Mouse (Mus musculus): ENCODE measurements at regions not wholly inside any gene's neighbourhood (a gene's known extent, or its start where the extent isn't known, plus 50 kb on each side); places are given as distances from the start of the nearest gene placed in this dataset.

DNA sequence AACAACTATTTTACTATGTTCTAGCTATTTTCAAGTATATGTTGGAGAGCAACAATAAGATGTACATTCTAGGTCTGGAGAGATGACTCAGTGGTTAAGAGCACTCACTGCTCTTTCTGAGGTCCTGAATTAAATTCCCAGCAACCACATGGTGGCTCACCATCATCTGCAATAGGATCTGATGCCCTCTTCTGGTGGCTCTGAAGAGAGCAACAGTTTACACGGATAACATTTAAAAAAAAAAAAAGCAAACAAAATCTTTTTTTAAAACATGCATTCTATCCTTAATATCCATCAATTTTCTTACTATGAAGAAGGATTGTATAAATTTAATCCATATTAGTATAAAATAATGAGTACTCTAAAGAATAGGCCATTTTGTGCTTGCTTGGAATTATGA, 204.7 kb upstream of the Cxadr start:
- no peaks in the 10 kb centered on the region for H3K4me1 ChIP-seq (ENCODE audit: control insufficient read depth in 1 of 2, insufficient read depth in 2 of 2, low read length in 2 of 2)
- H3K9ac ChIP-seq (ENCODE audit: control insufficient read depth, low read depth, low read length, poor library complexity, severe bottlenecking) = no peak overlapping the region
- no peaks in the 10 kb centered on the region for H3K79me2 ChIP-seq (ENCODE audit: control insufficient read depth, insufficient read depth, low read length, poor library complexity)
- no peak overlapping the region for H3K4me3 ChIP-seq (ENCODE audit: control insufficient read depth in 1 of 2, insufficient read depth in 1 of 2, low read depth in 2 of 2, low read length in 2 of 2)
- no peak overlapping the region for H3K27ac ChIP-seq (ENCODE audit: control insufficient read depth, low read depth, low read length)
- TF ChIP-seq GABPA (IDR thresholded peaks at IDR 0.05; ENCODE audit: low read depth, low read length) = no peak
- TF ChIP-seq TAL1 (IDR thresholded peaks at IDR 0.05; ENCODE audit: low read length) = no peak
- TF ChIP-seq USF2 (IDR thresholded peaks at IDR 0.05; ENCODE audit: borderline replicate concordance in 1 of 2, insufficient read depth in 1 of 2, low read depth in 1 of 2, low read length in 2 of 2) = no peak
- TF ChIP-seq POLR2AphosphoS5 (IDR thresholded peaks at IDR 0.05; ENCODE audit: borderline replicate concordance, low read depth, low read length) = no peak
- TF ChIP-seq RCOR1 (IDR thresholded peaks at IDR 0.05; ENCODE audit: low read depth, low read length) = no peak
- TF ChIP-seq CTCF (IDR thresholded peaks at IDR 0.05 in 2 of 3, conservative IDR thresholded peaks at IDR 0.05 in 1 of 3; ENCODE audit: control insufficient read depth in 1 of 3, insufficient read depth in 1 of 3, low read depth in 2 of 3, low read length in 3 of 3, poor library complexity in 1 of 3, severe bottlenecking in 1 of 3) = peak in 2 of 3 experiments; percentile 16 to 44; a peak in 2 of 6 replicates
- TF ChIP-seq ZNF384 (IDR thresholded peaks at IDR 0.05; ENCODE audit: low read depth, low read length) = peak; percentile 31; the same call in 1 of the 2 replicates
- no peak for TF ChIP-seq ZKSCAN1 (IDR thresholded peaks at IDR 0.05; ENCODE audit: low read depth, low read length)
- peak; percentile 33 for TF ChIP-seq SMC3 (IDR thresholded peaks at IDR 0.05; ENCODE audit: low read depth, low read length)
- TF ChIP-seq ZC3H11A (IDR thresholded peaks at IDR 0.05; ENCODE audit: low read depth, low read length) = 0 out of 2 replicates have a peak, but pooled peaks have one; percentile 11
- no peaks in the 10 kb centered on the region for H3K9me3 ChIP-seq (replicated peaks; ENCODE audit: insufficient read depth, low read length)
- H3K36me3 ChIP-seq (ENCODE audit: control insufficient read depth in 1 of 2, insufficient read depth in 2 of 2, low read length in 2 of 2) = no peaks in the 10 kb centered on the region
- peak; percentile 14 for DNase-seq (ENCODE audit: low read depth, low spot score)
- no peaks in the 10 kb centered on the region for H3K27me3 ChIP-seq (ENCODE audit: control insufficient read depth in 1 of 2, insufficient read depth in 2 of 2, low read length in 2 of 2)

GRCm38 (mm10) chr16:78090155-78090554, 211.1 kb upstream of the Cxadr start:
- TF ChIP-seq EP300 (IDR thresholded peaks at IDR 0.05; ENCODE audit: low read depth in 1 of 2, low read length in 2 of 2) = no peak
- no peak for TF ChIP-seq RCOR1 (IDR thresholded peaks at IDR 0.05; ENCODE audit: low read depth, low read length)
- no peak for TF ChIP-seq KAT2A (conservative IDR thresholded peaks at IDR 0.05; ENCODE audit: low read depth, low read length)
- TF ChIP-seq MXI1 (IDR thresholded peaks at IDR 0.05; ENCODE audit: low read depth, low read length) = no peak
- TF ChIP-seq CHD2 (IDR thresholded peaks at IDR 0.05; ENCODE audit: low read length) = no peak
- no peak for TF ChIP-seq USF1 (IDR thresholded peaks at IDR 0.05; ENCODE audit: low read depth, low read length)
- TF ChIP-seq CHD1 (IDR thresholded peaks at IDR 0.05; ENCODE audit: low read depth, low read length) = no peak
- no peak for TF ChIP-seq SIN3A (IDR thresholded peaks at IDR 0.05; ENCODE audit: low read length)
- no peak for TF ChIP-seq MYB (IDR thresholded peaks at IDR 0.05; ENCODE audit: low read depth, low read length)
- TF ChIP-seq MEF2A (IDR thresholded peaks at IDR 0.05; ENCODE audit: extremely low read depth, insufficient replicate concordance, low read depth, low read length, poor library complexity, severe bottlenecking) = no peak
- TF ChIP-seq NRF1 (IDR thresholded peaks at IDR 0.05; ENCODE audit: insufficient read depth, low read depth, low read length, poor library complexity, severe bottlenecking) = no peak
- TF ChIP-seq POLR2A (IDR thresholded peaks at IDR 0.05; ENCODE audit: control insufficient read depth in 1 of 2, insufficient read depth in 1 of 2, low read depth in 1 of 2, low read length in 2 of 2, poor library complexity in 1 of 2) = no peak
- no peak for TF ChIP-seq RAD21 (IDR thresholded peaks at IDR 0.05; ENCODE audit: low read depth, low read length)
- no peak for TF ChIP-seq MAZ (IDR thresholded peaks at IDR 0.05; ENCODE audit: low read depth, low read length)
- no peak for TF ChIP-seq MAFK (IDR thresholded peaks at IDR 0.05; ENCODE audit: borderline replicate concordance, low read depth, low read length)
- Histone ChIP-seq H3K27me3 (ENCODE audit: control insufficient read depth in 1 of 2, insufficient read depth in 2 of 2, low read length in 2 of 2) (no peaks in the 10 kb centered on the region), H3K79me2 (ENCODE audit: control insufficient read depth, insufficient read depth, low read length, poor library complexity) (no peaks in the 10 kb centered on the region), H3K4me1 (ENCODE audit: control insufficient read depth in 1 of 2, insufficient read depth in 2 of 2, low read length in 2 of 2) (no peaks in the 10 kb centered on the region), H3K9me3 (replicated peaks; ENCODE audit: insufficient read depth, low read length) (no peaks in the 10 kb centered on the region), H3K36me3 (ENCODE audit: control insufficient read depth in 1 of 2, insufficient read depth in 2 of 2, low read length in 2 of 2) (no peaks in the 10 kb centered on the region), H3K27ac (ENCODE audit: control insufficient read depth, low read depth, low read length) (no peak overlapping the region), H3K9ac (ENCODE audit: control insufficient read depth, low read depth, low read length, poor library complexity, severe bottlenecking) (no peak overlapping the region), H3K4me3 (ENCODE audit: control insufficient read depth in 1 of 2, insufficient read depth in 1 of 2, low read depth in 2 of 2, low read length in 2 of 2) (no peak overlapping the region)
- DNase-seq (ENCODE audit: low read depth, low spot score) = no peak
